Mouse (Mus musculus): ENCODE measurements around the gene Qrsl1.
"Not testable (repeated sequence)": the region's sequence is repeated elsewhere in the genome, so short reads cannot be mapped to it uniquely, and the experiment has no call there.

Qrsl1 gene
- long read RNA-seq, experiment 1, transcript Qrsl1-201 (11 exons, 1,981 nt): major isoform, 11 of 12 reads
- long read RNA-seq, experiment 1, partial matches to known transcripts: 0 of 12 reads
- long read RNA-seq, experiment 1, other reads (novel, unspliced or antisense): 1 of 12 reads
- long read RNA-seq, experiment 2, transcript Qrsl1-201 (11 exons, 1,981 nt): major isoform, 6 of 7 reads
- long read RNA-seq, experiment 2, partial matches to known transcripts: 1 of 7 reads
- long read RNA-seq, experiment 2, other reads (novel, unspliced or antisense): 0 of 7 reads

DNA sequence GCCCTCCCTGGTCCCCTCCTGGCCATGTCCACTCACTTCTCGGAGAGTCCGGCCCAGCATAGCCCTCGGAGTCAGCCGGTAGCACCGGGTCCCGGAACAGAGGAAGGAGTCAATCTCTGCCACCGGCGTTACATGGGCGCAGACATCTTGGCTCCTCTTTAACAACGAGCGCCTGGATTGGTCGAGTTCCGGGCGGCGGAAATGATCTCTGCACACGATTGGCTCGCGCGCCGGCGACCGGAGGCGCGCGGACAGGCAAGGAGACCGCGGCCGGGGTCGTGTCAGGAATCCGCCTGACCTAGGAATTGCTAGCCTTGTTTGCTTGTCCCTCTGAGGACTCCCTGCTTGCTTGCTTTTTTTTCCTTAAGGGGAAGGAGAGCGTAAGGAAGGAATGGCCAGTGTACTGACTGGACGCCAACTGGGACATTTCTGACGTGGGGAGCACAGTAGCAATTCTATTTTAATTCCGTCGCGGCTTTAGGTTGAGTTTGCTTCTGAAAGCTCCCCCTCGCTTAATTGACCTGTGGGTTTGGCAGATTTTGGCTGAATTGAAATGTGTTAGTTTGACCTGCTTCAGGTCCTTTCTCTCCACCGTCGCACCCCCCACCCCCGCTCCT, at the start of gene Qrsl1, which contains the start of gene Rtn4ip1:
Gene Qrsl1 (minus strand): TSS at position 168 of the 617 bp plus-strand sequence.
Gene Rtn4ip1 (plus strand): TSS at position 230 of the 617 bp plus-strand sequence.
- intact Hi-C loops (cut with DNase I): no loop called here

GRCm38 (mm10) chr10:43945435-43945834, 43.9 kb upstream of the Qrsl1 start:
- intact Hi-C loops (cut with DNase I): loop anchor here (10.0 kb wide), 1 partner anchor 1541 kb away; no protein-coding TSS in a partner anchor

DNA sequence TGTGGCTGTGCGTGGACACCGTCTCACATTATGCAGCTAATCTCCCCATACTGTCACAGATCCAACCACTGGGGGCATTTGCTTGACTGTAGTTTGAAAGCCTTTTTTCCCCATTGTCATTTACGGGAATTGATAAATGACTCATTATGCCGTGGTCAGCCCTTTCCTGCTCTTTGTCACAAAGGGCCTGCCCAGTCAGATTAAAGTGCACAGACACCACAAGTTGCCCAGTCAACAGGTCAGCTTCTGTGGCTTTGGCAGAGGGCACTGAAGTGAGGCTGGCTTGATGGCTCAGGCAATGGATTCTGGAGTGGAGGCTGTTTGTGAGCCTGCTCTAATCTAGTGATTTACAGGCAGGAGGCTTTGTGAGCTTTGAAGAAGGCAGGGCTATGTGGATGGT, 42.2 kb upstream of the Qrsl1 start:
- intact Hi-C loops (cut with DNase I): loop anchor here (10.0 kb wide), 1 partner anchor 1539 kb away; no protein-coding TSS in a partner anchor

- intact Hi-C loops (cut with DNase I): no loop called here
Measured at GRCm38 (mm10) chr10:43939136-43939662, 37.7 kb upstream of the Qrsl1 start.

- intact Hi-C loops (cut with DNase I): no loop called here
Measured at GRCm38 (mm10) chr10:43928596-43928995, 27.1 kb upstream of the Qrsl1 start.

- intact Hi-C loops (cut with DNase I): no loop called here
Measured at GRCm38 (mm10) chr10:43927736-43928135, 26.2 kb upstream of the Qrsl1 start.

GRCm38 (mm10) chr10:43925776-43926175, 24.2 kb upstream of the Qrsl1 start:
- intact Hi-C loops (cut with DNase I): not testable (repeated sequence)

- intact Hi-C loops (cut with DNase I): no loop called here
Measured at GRCm38 (mm10) chr10:43923096-43923495, 21.6 kb upstream of the Qrsl1 start.

DNA sequence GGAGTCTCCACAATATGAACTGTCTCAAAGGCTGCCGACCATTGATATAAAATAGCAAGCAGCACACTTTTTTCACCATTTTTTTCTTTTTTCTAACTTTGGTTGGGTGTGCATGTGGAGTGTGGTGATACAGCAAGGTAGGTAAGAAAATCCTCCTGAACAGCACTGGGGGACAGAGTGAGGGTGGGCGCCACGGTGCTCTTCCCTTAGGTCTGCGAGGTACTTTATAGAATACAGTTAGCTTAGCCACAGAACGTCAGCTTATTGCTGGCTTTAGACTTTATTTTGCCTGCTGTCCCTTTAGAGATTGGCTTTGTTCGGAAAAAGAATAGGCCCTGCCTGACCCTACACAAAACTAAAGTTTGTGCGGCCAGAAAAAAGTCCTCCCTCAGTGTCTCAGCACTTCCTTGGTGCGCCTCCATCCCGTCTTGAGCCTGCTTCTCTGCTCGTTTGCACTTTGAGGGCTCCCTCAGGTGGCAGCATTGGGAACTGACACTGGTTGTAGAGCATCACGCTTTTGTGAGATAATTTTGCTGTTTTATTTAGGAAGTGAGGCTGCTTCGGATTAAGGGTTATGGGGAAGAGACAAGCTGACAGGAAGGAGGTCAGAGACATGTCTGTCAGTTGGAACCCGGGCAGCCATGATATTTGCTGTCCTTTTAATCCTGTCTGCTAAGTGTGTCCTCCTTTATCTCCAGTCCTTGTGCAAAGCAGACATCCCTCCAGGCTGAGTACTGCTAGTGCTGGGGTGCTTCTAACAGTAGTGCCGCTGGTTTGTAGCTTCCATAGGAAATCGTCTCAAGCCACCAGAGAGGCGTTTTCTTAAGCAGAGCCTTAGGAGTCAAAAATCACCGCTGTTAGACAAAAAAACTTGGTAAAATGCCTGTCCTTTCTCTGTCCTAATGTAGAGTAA, 17.4 kb upstream of the Qrsl1 start:
- intact Hi-C loops (cut with DNase I): loop anchor here (1.0 kb wide), 1 partner anchor 344 kb away; no protein-coding TSS in a partner anchor

DNA sequence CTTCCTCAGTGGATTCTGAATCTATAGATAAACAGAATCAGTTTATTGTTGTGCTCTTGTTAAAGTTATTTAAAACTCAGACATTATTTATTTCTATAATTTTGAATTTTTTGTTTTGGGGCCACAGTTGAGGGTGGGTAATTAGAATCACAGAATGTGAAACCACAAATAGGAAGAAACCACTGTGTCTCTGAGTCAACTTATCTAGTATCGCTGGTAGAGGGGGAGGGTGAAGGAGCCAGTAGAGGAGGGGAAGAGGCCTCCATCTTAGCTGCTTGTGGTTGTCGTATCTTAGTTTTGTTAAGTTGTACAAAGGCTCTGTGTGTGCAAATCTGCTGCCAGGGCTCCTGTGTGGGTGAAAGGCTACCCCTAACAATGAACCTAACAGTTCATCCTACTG, 15.2 kb upstream of the Qrsl1 start:
- intact Hi-C loops (cut with DNase I): no loop called here

- intact Hi-C loops (cut with DNase I): no loop called here
Measured at GRCm38 (mm10) chr10:43916181-43916580, 14.6 kb upstream of the Qrsl1 start.

- intact Hi-C loops (cut with DNase I): no loop called here
Measured at GRCm38 (mm10) chr10:43912236-43912635, 10.7 kb upstream of the Qrsl1 start.

GRCm38 (mm10) chr10:43910873-43911142, 9.3 kb upstream of the Qrsl1 start:
- intact Hi-C loops (cut with DNase I): no loop called here

DNA sequence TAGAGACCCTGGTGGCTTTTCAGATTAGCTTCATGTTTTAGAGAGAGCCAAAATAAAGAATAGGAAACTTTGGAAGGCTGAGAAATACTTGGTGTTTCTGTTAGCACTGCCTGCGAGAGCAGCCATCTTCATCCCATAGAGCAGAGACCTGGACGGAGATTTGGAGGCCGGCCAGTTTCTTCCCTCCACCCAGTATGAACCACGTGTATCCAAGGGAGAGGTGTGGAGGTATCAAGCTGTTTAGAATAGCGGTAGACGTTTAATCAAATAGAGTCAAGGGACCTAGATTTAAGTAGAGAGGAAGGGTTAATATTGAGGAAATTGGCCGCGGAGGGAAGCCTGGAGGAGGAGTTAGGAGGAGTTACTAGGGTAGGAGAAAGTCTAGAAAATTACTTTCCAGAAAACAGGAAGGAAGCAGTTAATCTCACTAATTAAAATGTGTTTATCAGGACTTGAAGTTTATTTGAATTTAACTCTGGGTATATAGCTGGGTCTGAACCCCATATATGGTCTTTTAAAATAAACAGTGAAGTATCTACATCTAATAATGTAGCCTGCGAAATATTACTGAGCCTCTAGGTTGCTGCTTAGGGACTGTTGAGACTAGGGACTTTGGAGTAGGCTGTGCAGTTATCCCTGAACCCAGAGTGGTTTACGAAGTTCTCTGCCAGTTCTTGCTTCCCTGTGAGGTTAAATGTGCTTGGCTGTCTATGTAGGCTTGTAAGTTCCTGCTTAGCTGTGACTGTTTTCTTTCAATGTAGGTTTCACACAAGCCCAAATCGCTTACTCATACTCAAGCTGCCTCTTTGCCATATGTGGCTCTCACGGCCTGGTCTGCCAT, 8.7 kb upstream of the Qrsl1 start:
- intact Hi-C loops (cut with DNase I): no loop called here

DNA sequence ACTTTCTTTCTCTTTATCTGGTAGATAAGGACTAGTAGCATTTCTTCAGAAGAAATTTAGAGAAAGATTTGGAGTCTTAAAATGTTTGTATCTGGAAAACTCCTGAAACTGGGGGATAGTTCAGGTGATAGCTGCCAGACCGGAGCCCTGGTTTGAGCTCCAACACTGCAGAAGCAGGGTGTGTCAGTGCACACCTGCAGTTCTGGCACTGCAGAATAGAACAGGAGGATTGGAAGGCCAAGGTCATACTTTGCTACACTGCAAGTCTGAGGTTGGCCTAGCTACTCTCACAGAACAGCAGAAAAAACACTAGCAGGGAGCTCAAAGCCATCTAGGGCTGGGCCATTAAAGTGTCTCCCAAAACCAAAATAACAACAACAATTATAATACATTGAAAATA, 3.0 kb upstream of the Qrsl1 start:
- intact Hi-C loops (cut with DNase I): no loop called here

- intact Hi-C loops (cut with DNase I): no loop called here
Measured at GRCm38 (mm10) chr10:43900883-43901570, 518 bp downstream of the Qrsl1 start.

DNA sequence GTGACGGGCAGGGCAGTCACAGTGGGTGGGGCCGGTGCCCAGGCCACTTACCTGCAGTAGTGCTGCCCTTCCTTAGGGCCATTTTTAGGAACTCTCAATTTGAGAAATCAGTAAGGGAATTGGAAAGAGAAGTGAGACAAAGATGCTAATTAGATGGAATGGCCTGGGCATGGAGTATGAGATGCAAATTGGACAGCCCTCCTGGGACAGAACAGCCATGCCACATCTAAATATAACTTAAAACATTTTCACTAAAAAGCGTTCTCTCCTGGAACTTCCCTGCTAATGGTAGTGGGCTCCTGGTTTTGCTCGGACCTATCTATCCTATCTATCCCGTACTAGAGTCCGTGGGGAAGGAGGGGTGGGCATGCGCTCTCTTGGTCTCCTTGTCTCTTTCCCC, 3.3 kb downstream of the Qrsl1 start:
- intact Hi-C loops (cut with DNase I): no loop called here

DNA sequence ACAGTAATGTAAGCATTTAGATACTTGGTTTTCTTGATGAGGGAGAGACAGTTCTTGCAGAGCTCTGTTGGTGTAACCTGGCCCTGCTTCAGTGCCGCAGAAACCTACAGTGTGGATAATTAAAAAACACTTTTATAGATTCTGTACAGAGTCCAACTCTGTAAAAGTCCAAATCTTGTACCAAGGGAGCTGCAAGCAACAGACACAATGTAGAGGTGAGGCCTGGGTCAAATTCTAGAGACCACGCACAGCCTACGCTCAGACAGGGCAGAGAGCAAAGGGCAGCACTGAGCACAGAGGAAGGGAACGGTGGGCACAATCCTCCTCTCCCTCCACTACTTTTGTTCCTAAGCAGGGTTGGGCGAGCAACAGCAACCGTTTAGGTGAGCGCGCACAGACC, 5.5 kb downstream of the Qrsl1 start:
- intact Hi-C loops (cut with DNase I): no loop called here

- intact Hi-C loops (cut with DNase I): no loop called here
Measured at GRCm38 (mm10) chr10:43892971-43893370, 8.6 kb downstream of the Qrsl1 start.

DNA sequence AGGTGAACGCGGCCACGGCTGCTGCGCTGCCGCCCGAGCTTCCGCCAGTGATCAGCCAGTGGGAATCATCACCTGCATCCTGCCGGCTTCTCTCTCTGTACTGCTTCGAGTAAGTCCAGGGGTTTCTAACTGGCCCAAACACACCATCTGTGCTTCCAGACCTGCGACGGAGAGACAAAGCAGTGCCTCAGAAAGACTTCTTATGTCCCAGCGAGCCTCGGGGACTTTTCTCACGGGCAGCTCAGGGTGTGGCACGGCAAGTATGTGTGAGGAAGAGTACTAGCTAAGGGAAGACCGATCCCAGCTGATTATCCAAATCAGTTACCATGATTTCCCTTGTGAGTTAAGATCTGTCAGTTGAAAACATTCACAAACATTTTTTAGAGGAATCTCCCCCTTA, 12.6 kb downstream of the Qrsl1 start:
- intact Hi-C loops (cut with DNase I): no loop called here
